Mouse (Mus musculus): ENCODE results near the gene Chrng. TPM values are rescaled to one million over a fixed set of nuclear protein-coding genes. Genes with fewer than 3 reads are reported as not detected.

Chrng gene
- total and polyA plus RNA-seq, 2 experiments = not detected

- WGBS = 78% methylated on average over 5 of the region's 5 CpGs
- H3K4me1 ChIP-seq (ENCODE audit: control insufficient read depth, insufficient read depth, low read length) = no peaks in the 10 kb centered on the region
- H3K36me3 ChIP-seq (ENCODE audit: control insufficient read depth, insufficient read depth, low read length) = no peaks in the 10 kb centered on the region
- no peak overlapping the region for H3K4me3 ChIP-seq (ENCODE audit: insufficient read depth, low read depth, low read length)
- TF ChIP-seq CTCF (IDR thresholded peaks at IDR 0.05; ENCODE audit: low read depth, low read length) (no peak), POLR2A (IDR thresholded peaks at IDR 0.05; ENCODE audit: extremely low read depth, insufficient read depth, low read length) (no peak)
- no peak overlapping the region for H3K9ac ChIP-seq (ENCODE audit: low read depth, low read length)
- H3K27ac ChIP-seq (replicated peaks; ENCODE audit: insufficient read depth, low read depth, low read length) = no peak overlapping the region
- H3K27me3 ChIP-seq (ENCODE audit: control insufficient read depth, insufficient read depth, low read length) = 0 out of 2 replicates have a peak, but pooled peaks cover 2% of the 10 kb centered on the region
- no peaks in the 10 kb centered on the region for H3K79me2 ChIP-seq (ENCODE audit: control insufficient read depth, insufficient read depth, low read length)
- DNase-seq (ENCODE audit: extremely low read depth, low read depth, low spot score) = no peak
Measured at GRCm38 (mm10) chr1:87203779-87204178, 678 bp upstream of the Chrng start.

- no peaks in the 10 kb centered on the region for H3K79me2 ChIP-seq (ENCODE audit: control insufficient read depth, insufficient read depth, low read length)
- no peak overlapping the region for H3K27ac ChIP-seq (replicated peaks; ENCODE audit: insufficient read depth, low read depth, low read length)
- TF ChIP-seq CTCF (IDR thresholded peaks at IDR 0.05; ENCODE audit: low read depth, low read length) = no peak
- no peak for TF ChIP-seq POLR2A (IDR thresholded peaks at IDR 0.05; ENCODE audit: extremely low read depth, insufficient read depth, low read length)
- no peaks in the 10 kb centered on the region for H3K36me3 ChIP-seq (ENCODE audit: control insufficient read depth, insufficient read depth, low read length)
- no peak for DNase-seq (ENCODE audit: extremely low read depth, low read depth, low spot score)
- 61% methylated on average over 6 of the region's 6 CpGs for WGBS
- no peaks in the 10 kb centered on the region for H3K4me1 ChIP-seq (ENCODE audit: control insufficient read depth, insufficient read depth, low read length)
- H3K4me3 ChIP-seq (ENCODE audit: insufficient read depth, low read depth, low read length) = no peak overlapping the region
- 0 out of 2 replicates have a peak, but pooled peaks cover 2% of the 10 kb centered on the region for H3K27me3 ChIP-seq (ENCODE audit: control insufficient read depth, insufficient read depth, low read length)
- no peak overlapping the region for H3K9ac ChIP-seq (ENCODE audit: low read depth, low read length)
Measured at GRCm38 (mm10) chr1:87205038-87205437, 581 bp downstream of the Chrng start.

DNA sequence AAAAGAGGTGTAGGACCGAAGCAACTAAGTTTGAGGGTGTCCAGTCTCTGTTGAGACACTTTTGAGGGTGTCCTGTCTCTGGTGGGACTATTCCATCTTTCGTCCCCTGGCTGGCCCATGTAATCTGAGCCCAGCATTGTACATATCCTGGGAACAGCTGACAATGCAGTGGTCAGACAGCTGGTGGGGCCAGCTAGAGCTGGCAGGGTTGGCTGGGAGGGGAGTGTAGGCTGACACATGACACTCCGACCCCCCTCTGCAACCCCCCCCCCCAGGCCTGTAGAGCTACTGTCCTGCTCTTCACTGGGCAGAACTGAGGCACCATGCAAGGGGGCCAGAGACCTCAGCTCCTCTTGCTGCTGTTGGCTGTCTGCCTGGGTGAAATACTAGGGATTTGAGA is 1.0 kb downstream of the Chrng start:
- DNase-seq (ENCODE audit: extremely low read depth, low read depth, low spot score) = no peak
- Histone ChIP-seq H3K9ac (ENCODE audit: low read depth, low read length) (no peak overlapping the region), H3K36me3 (ENCODE audit: control insufficient read depth, insufficient read depth, low read length) (no peaks in the 10 kb centered on the region), H3K27ac (replicated peaks; ENCODE audit: insufficient read depth, low read depth, low read length) (no peak overlapping the region), H3K79me2 (ENCODE audit: control insufficient read depth, insufficient read depth, low read length) (no peaks in the 10 kb centered on the region), H3K27me3 (ENCODE audit: control insufficient read depth, insufficient read depth, low read length) (0 out of 2 replicates have a peak, but pooled peaks cover 2% of the 10 kb centered on the region), H3K4me1 (ENCODE audit: control insufficient read depth, insufficient read depth, low read length) (no peaks in the 10 kb centered on the region), H3K4me3 (ENCODE audit: insufficient read depth, low read depth, low read length) (no peak overlapping the region)
- no peak for TF ChIP-seq CTCF (IDR thresholded peaks at IDR 0.05; ENCODE audit: low read depth, low read length)
- TF ChIP-seq POLR2A (IDR thresholded peaks at IDR 0.05; ENCODE audit: extremely low read depth, insufficient read depth, low read length) = no peak
- WGBS = 56% methylated on average over 3 of the region's 3 CpGs

DNA sequence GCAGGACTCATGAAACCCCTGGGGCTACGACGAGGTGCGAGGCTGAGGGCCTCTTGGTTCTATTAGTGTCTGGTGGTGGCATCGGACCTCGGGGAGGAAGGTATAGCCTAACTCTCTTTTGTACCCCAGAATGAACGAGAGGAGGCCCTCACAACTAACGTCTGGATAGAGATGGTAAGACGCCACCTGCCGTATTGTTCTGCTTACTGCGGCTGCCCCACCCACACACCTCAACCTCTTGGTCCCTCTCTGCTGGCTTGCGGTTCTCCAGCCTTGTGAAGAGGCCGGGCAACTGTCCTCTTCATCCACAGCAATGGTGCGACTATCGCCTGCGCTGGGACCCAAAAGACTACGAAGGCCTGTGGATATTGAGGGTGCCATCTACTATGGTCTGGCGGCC is 1.9 kb downstream of the Chrng start:
- Histone ChIP-seq H3K27me3 (ENCODE audit: control insufficient read depth, insufficient read depth, low read length) (0 out of 2 replicates have a peak, but pooled peaks cover 2% of the 10 kb centered on the region), H3K79me2 (ENCODE audit: control insufficient read depth, insufficient read depth, low read length) (no peaks in the 10 kb centered on the region), H3K9ac (ENCODE audit: low read depth, low read length) (no peak overlapping the region), H3K4me1 (ENCODE audit: control insufficient read depth, insufficient read depth, low read length) (no peaks in the 10 kb centered on the region), H3K4me3 (ENCODE audit: insufficient read depth, low read depth, low read length) (no peak overlapping the region), H3K27ac (replicated peaks; ENCODE audit: insufficient read depth, low read depth, low read length) (no peak overlapping the region), H3K36me3 (ENCODE audit: control insufficient read depth, insufficient read depth, low read length) (no peaks in the 10 kb centered on the region)
- no peak for DNase-seq (ENCODE audit: extremely low read depth, low read depth, low spot score)
- 26% methylated on average over 17 of the region's 17 CpGs for WGBS
- TF ChIP-seq CTCF (IDR thresholded peaks at IDR 0.05; ENCODE audit: low read depth, low read length) (peak; percentile 34), POLR2A (IDR thresholded peaks at IDR 0.05; ENCODE audit: extremely low read depth, insufficient read depth, low read length) (no peak)

GRCm38 (mm10) chr1:87211431-87211830 is 7.0 kb downstream of the Chrng start:
- 86% methylated on average over 4 of the region's 4 CpGs for WGBS
- no peak overlapping the region for H3K4me3 ChIP-seq (ENCODE audit: insufficient read depth, low read depth, low read length)
- H3K79me2 ChIP-seq (ENCODE audit: control insufficient read depth, insufficient read depth, low read length) = peaks cover 11% of the 10 kb centered on the region; the same call in 1 of the 2 replicates
- no peak overlapping the region for H3K9ac ChIP-seq (ENCODE audit: low read depth, low read length)
- no peak for DNase-seq (ENCODE audit: extremely low read depth, low read depth, low spot score)
- no peak overlapping the region for H3K27ac ChIP-seq (replicated peaks; ENCODE audit: insufficient read depth, low read depth, low read length)
- 0 out of 2 replicates have a peak, but pooled peaks cover 2% of the 10 kb centered on the region for H3K27me3 ChIP-seq (ENCODE audit: control insufficient read depth, insufficient read depth, low read length)
- no peak for TF ChIP-seq POLR2A (IDR thresholded peaks at IDR 0.05; ENCODE audit: extremely low read depth, insufficient read depth, low read length)
- TF ChIP-seq CTCF (IDR thresholded peaks at IDR 0.05; ENCODE audit: low read depth, low read length) = no peak
- no peaks in the 10 kb centered on the region for H3K36me3 ChIP-seq (ENCODE audit: control insufficient read depth, insufficient read depth, low read length)
- peaks cover 18% of the 10 kb centered on the region for H3K4me1 ChIP-seq (ENCODE audit: control insufficient read depth, insufficient read depth, low read length)

Data from liver, adult 2 months (tissue).